ENCODE assay signal across 1 mouse cellular context in genomic region chr5:73379908-73380307, GRCm38 (mm10).
TF ChIP-seq lines count a peak whose summit lies in the region.

No protein-coding gene starts in this region.

TF ChIP-seq in CH12.LX, 34 proteins besides CTCF, POLR2A, EP300 and RAD21 (continued from another document):
- TF ChIP-seq UBTF (IDR thresholded peaks at IDR 0.05; ENCODE audit: low read depth, low read length): no peak
- no peak for TF ChIP-seq MYC (IDR thresholded peaks at IDR 0.05; ENCODE audit: low read depth, low read length)
TF ChIP-seq in CH12.LX: peak in this region for 3.
